Mouse (Mus musculus) neural tube, embryonic 12.5 days (tissue): ENCODE results near the gene Palld. TPM values are rescaled to one million over a fixed set of nuclear protein-coding genes. Genes with fewer than 3 reads are reported as not detected.

Experiments
- ATAC-seq: fragments of 200-750 bp; cut with Nextera tagmentation; 2 replicates; pipeline ENCODE4 v1.8.0; 2017; ENCODE audit warnings: low read depth, mild to moderate bottlenecking, moderate TSS enrichment, moderate library complexity; ENCODE audit not compliant: low FRiP score
- H3K27ac ChIP-seq: fragments of 300-500 bp; sonication (generic); 2 replicates; pipeline ENCODE4 v1.5.1; 2016
- H3K27me3 ChIP-seq: fragments of 300-500 bp; sonication (generic); replicated peaks from 2 replicates; pipeline ENCODE4 v1.6.1; 2016; ENCODE audit warnings: mild to moderate bottlenecking
- H3K36me3 ChIP-seq: fragments of 300-500 bp; sonication (generic); 2 replicates; pipeline ENCODE4 v1.6.1; 2016; ENCODE audit warnings: mild to moderate bottlenecking
- H3K4me1 ChIP-seq: fragments of 300-500 bp; sonication (generic); 2 replicates; pipeline ENCODE4 v1.6.1; 2016
- H3K4me2 ChIP-seq: fragments of 300-500 bp; sonication (generic); replicated peaks from 2 replicates; pipeline ENCODE4 v1.6.1; 2016; ENCODE audit warnings: mild to moderate bottlenecking
- H3K4me3 ChIP-seq: fragments of 300-500 bp; sonication (generic); 2 replicates; pipeline ENCODE4 v1.5.1; 2016
- H3K9ac ChIP-seq: fragments of 300-500 bp; sonication (generic); 2 replicates; pipeline ENCODE4 v1.6.1; 2016; ENCODE audit warnings: mild to moderate bottlenecking
- H3K9me3 ChIP-seq: fragments of 300-500 bp; sonication (generic); 2 replicates; pipeline ENCODE4 v1.6.1; 2016; ENCODE audit warnings: mild to moderate bottlenecking
- WGBS: fragments of 180-500 bp; shearing (Covaris S2); methylation state at CpG from one replicate; pipeline ENCODE4 v1.1.7; 2016; 5-methylcytosine and 5-hydroxymethylcytosine counted together
- polyA plus RNA-seq: library from polyadenylated mRNA; unstranded; fragments of >200 nt; fragmentation: Nextera tagmentation; extraction: Ambion mirVana; gene quantifications from 2 replicates; pipeline ENCODE4 v1.2.1, GENCODE M21; 2016

Gene Palld
- 46.7 and 47.6 TPM in 2 replicates for polyA plus RNA-seq

DNA sequence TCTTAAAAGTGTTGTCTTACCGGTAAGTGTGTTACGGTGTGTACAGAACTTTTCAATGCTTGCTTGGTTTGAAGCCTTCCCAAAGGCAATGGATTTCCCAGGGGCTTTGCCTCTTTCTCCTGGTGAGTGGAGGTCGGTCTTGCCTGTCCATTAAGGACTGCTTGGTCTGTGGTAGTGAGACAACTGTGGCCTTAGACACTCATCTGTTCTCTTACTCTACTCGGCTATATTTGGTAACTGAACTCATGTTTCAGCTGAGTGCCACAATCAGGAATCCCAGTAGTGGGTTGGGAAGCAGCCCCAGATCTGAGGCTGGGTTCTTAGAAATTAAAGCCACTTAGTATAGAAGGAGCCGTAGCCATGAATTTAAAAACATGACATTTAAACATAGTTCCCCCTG lies at the start of gene Palld:
Palld (minus strand) TSS at position 170 of the 400 bp plus-strand sequence.
- 86% methylated on average over 5 of the region's 5 CpGs for WGBS
- Histone ChIP-seq H3K27ac (no peak within 1 kb of the TSS), H3K4me2 (no peak within 1 kb of the TSS), H3K4me1 (no peaks in the 10 kb centered on the region), H3K36me3 (no peaks in the 10 kb centered on the region), H3K4me3 (no peak within 1 kb of the TSS), H3K9me3 (no peaks in the 10 kb centered on the region), H3K27me3 (no peaks in the 10 kb centered on the region), H3K9ac (no peak within 1 kb of the TSS)
- no peak for ATAC-seq

DNA sequence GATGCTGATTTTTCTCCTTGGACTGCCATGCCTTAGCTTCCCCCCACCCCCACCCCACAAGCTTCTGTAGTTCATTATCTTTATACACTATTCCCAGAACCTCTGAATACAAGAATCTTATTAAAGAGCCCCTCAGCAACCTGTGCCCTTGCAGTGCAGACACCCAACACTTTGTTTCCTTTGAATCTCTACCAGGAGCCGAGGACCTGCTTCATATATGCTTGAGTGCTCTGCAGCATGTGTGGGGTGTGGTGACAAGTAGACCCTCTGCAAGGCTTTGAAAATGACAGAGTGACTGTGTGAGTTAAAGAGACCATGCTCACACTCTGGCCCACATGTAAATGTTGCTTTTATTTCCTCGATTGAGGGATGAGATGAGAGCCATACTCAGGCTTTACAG lies 35.1 kb upstream of the Palld start:
- WGBS = 84% methylated on average over 2 of the region's 2 CpGs
- no peaks in the 10 kb centered on the region for H3K36me3 ChIP-seq
- H3K27me3 ChIP-seq = no peaks in the 10 kb centered on the region
- H3K27ac ChIP-seq = no peak overlapping the region
- H3K4me3 ChIP-seq = no peak overlapping the region
- no peaks in the 10 kb centered on the region for H3K9me3 ChIP-seq
- ATAC-seq = no peak
- H3K9ac ChIP-seq = no peak overlapping the region
- H3K4me2 ChIP-seq = no peak overlapping the region
- H3K4me1 ChIP-seq = no peaks in the 10 kb centered on the region

DNA sequence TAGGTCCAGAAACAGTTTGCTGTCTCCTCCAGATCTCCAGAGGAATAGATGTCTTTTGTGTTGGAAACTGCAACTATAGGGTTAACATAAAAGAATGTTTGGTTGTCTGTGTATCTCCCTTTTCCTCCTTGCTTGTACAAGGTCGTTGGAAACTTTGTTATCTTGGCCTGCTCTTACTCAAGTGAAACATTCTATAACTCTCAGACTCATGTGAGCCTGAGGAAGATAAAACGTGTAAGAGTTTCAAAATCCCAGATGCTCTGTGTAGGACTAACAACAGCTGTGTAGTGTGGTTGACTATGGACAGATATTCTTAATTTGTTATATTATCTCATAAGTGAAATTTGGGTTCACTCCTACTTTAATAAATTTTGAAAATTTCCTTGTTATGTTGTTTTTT lies 30.8 kb upstream of the Palld start:
- Histone ChIP-seq H3K9ac (no peak overlapping the region), H3K9me3 (no peaks in the 10 kb centered on the region), H3K4me3 (no peak overlapping the region), H3K27me3 (no peaks in the 10 kb centered on the region), H3K4me1 (no peaks in the 10 kb centered on the region), H3K27ac (no peak overlapping the region), H3K4me2 (no peak overlapping the region), H3K36me3 (no peaks in the 10 kb centered on the region)
- no peak for ATAC-seq
- WGBS = 45% methylated on average over 2 of the region's 2 CpGs

DNA sequence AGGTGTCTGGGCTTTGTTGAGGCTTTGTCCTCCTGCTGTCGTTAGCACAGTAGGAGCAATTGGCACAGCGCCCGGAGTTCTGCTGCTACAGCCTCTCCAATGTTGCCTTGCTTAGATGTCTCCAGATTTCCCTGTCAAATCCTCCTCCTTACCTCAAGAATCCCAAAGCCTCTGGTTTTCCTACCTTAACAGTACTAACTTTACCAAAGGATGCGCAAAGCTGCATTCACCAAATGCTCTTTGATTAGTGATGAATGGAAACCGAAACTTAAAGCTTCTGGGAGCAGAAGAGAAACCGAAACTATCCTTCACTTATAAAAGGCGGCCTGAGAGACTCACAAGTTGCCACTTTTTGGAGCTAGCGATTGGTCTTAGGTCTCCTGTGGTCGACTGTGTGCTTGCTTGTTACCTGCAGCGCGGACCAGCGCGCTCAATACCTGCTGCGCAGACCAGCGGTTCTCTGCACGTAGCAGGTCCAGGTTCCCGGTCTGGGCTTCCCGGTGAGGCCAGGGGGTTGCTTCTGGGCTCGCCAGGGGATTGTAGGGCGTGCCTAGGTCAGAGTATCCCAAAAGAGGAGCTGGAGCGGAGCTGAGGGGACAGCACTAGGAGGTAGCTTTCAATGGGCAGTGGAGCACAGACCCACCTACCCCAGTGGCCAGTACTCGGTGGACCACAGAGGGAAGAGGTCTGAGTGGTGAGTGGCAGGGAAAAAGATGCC lies 25.4 kb upstream of the Palld start, which contains the start of gene Ddx60:
Ddx60 (plus strand) TSS at position 311 of the 718 bp plus-strand sequence.
- no peak within 1 kb of the TSS for H3K27ac ChIP-seq
- no peaks in the 10 kb centered on the region for H3K4me1 ChIP-seq
- H3K9me3 ChIP-seq = no peaks in the 10 kb centered on the region
- H3K27me3 ChIP-seq = no peaks in the 10 kb centered on the region
- peak within 1 kb of the TSS; percentile 79 for H3K4me2 ChIP-seq
- peak; percentile 66; the same call in 1 of the 2 replicates for ATAC-seq
- H3K4me3 ChIP-seq = peak within 1 kb of the TSS; percentile 42
- 12% methylated on average over 22 of the region's 22 CpGs for WGBS
- H3K9ac ChIP-seq = peak within 1 kb of the TSS; percentile 51
- H3K36me3 ChIP-seq = no peaks in the 10 kb centered on the region

DNA sequence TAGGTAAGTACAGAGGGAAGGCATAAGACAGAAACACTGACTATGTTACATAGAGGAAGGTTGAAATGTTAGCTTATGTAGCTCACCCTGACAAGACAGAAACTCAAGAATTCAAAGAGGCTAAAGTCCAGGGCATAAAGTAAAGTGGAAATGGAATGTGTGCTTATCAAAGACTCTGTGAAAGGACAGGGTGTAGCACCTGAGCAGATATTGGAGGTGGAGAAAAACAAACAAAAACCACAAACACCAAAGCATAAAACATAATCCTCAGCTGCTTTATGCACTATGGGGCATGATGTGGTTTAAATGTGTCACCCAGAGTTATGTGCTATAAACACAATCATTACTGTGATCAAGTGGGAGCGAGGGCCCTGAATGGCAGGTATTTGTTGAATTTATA lies 22.0 kb upstream of the Palld start:
- Histone ChIP-seq H3K9ac (no peak overlapping the region), H3K4me2 (no peak overlapping the region), H3K9me3 (no peaks in the 10 kb centered on the region), H3K4me1 (no peaks in the 10 kb centered on the region), H3K36me3 (no peaks in the 10 kb centered on the region), H3K27ac (no peak overlapping the region), H3K27me3 (no peaks in the 10 kb centered on the region), H3K4me3 (no peak overlapping the region)
- no peak for ATAC-seq
- WGBS = 89% methylated on average over 1 of the region's 1 CpGs

GRCm38 (mm10) chr8:61921454-61922054 lies 19.1 kb upstream of the Palld start:
- no peak overlapping the region for H3K4me2 ChIP-seq
- H3K36me3 ChIP-seq = no peaks in the 10 kb centered on the region
- ATAC-seq = no peak
- no peak overlapping the region for H3K27ac ChIP-seq
- H3K27me3 ChIP-seq = no peaks in the 10 kb centered on the region
- H3K9me3 ChIP-seq = no peaks in the 10 kb centered on the region
- no peak overlapping the region for H3K4me3 ChIP-seq
- 83% methylated on average over 10 of the region's 10 CpGs for WGBS
- H3K9ac ChIP-seq = no peak overlapping the region
- H3K4me1 ChIP-seq = no peaks in the 10 kb centered on the region

DNA sequence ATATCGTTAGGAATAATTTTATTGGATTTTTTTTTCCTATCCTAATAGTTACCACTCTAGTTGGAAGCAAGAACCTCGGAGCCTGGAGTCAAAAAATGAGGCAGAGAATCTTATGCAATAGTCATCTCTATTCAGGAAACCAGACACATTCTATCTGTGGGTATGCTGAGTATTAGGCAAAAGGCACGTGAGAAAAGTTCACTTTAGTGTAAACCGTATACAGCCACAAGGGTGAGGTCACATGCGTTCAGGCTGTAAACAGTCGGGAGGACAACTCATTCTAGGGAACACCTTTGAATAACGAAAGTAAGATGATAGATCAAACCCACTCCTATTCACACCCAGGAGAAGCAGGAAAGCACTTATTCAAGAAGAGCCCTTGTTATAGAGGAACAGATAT lies 17.9 kb upstream of the Palld start:
- Histone ChIP-seq H3K36me3 (no peaks in the 10 kb centered on the region), H3K4me2 (no peak overlapping the region), H3K9me3 (no peaks in the 10 kb centered on the region), H3K9ac (no peak overlapping the region), H3K4me1 (no peaks in the 10 kb centered on the region), H3K27me3 (no peaks in the 10 kb centered on the region), H3K27ac (no peak overlapping the region), H3K4me3 (no peak overlapping the region)
- WGBS = 85% methylated on average over 7 of the region's 7 CpGs
- no peak for ATAC-seq

- H3K9ac ChIP-seq = no peak overlapping the region
- no peak overlapping the region for H3K4me2 ChIP-seq
- H3K9me3 ChIP-seq = no peaks in the 10 kb centered on the region
- WGBS = 83% methylated on average over 2 of the region's 2 CpGs
- H3K27me3 ChIP-seq = no peaks in the 10 kb centered on the region
- no peaks in the 10 kb centered on the region for H3K4me1 ChIP-seq
- no peaks in the 10 kb centered on the region for H3K36me3 ChIP-seq
- ATAC-seq = no peak
- H3K4me3 ChIP-seq = no peak overlapping the region
- no peak overlapping the region for H3K27ac ChIP-seq
Measured at GRCm38 (mm10) chr8:61919145-61919788, 16.8 kb upstream of the Palld start.

DNA sequence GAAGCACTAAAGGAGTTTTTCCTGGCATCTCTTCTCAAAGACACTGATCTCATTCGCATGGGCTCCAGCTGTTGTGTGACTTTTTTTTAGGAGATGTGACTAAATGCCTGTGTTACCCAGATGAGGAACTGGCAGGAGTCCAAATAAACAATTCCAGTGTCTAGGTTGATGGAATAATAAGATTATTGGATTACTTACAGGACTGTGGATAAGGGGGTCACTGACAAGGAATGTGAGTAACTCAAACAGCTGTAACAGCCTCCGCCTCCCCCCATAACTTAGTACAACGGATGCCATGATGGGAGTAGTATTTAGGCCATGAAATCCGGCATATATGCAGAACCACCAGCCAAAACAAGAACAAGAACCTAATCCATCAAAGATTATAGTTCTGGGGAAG lies 14.8 kb upstream of the Palld start:
- Histone ChIP-seq H3K4me1 (no peaks in the 10 kb centered on the region), H3K4me3 (no peak overlapping the region), H3K9ac (no peak overlapping the region), H3K36me3 (no peaks in the 10 kb centered on the region), H3K4me2 (no peak overlapping the region), H3K27me3 (no peaks in the 10 kb centered on the region), H3K9me3 (no peaks in the 10 kb centered on the region), H3K27ac (no peak overlapping the region)
- no peak for ATAC-seq
- 91% methylated on average over 4 of the region's 4 CpGs for WGBS

DNA sequence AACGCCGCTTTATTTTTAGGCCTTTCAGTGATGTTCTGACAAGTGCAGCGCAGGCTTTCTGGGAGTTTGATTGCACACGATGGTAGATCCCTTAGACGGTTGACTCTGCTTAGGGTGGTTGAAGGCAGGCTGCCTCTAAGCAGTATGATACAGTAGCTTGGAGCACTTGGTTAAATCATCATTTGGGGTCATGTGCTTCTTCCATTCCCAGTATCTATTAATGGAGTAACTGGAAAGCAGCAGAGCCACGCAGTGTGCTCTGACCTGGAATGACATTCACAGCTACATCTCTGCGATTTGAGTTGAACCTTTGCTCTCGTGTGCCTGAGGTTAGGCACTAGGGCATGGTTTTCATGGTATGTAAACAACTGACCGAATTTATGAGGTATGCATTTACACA lies 11.5 kb upstream of the Palld start:
- Histone ChIP-seq H3K9ac (no peak overlapping the region), H3K36me3 (no peaks in the 10 kb centered on the region), H3K4me3 (no peak overlapping the region), H3K27ac (no peak overlapping the region), H3K27me3 (no peaks in the 10 kb centered on the region), H3K4me1 (no peaks in the 10 kb centered on the region), H3K9me3 (no peaks in the 10 kb centered on the region), H3K4me2 (no peak overlapping the region)
- WGBS = 88% methylated on average over 9 of the region's 9 CpGs
- ATAC-seq = no peak

DNA sequence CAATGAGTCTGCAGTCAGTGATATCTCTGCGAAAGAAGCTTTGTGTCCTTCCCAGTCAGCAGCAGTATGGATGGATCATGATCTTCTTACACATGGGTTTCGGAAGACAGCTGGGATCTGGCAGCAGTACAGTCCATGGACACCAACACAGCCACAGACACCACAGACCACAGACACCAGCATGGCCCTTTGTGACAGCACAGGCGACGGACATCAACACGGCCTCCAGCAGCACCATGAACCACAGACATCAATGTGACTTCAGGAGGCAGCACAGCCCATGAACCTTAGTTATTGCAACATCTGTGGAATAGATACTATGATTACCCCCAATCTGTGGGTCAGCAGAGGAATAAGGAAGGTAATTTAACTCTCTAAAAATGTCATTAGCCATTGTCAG lies 10.3 kb upstream of the Palld start:
- H3K9ac ChIP-seq = no peak overlapping the region
- H3K4me2 ChIP-seq = no peak overlapping the region
- no peaks in the 10 kb centered on the region for H3K4me1 ChIP-seq
- ATAC-seq = no peak
- H3K9me3 ChIP-seq = no peaks in the 10 kb centered on the region
- H3K27ac ChIP-seq = no peak overlapping the region
- WGBS = 93% methylated on average over 5 of the region's 5 CpGs
- H3K27me3 ChIP-seq = no peaks in the 10 kb centered on the region
- no peak overlapping the region for H3K4me3 ChIP-seq
- H3K36me3 ChIP-seq = no peaks in the 10 kb centered on the region

DNA sequence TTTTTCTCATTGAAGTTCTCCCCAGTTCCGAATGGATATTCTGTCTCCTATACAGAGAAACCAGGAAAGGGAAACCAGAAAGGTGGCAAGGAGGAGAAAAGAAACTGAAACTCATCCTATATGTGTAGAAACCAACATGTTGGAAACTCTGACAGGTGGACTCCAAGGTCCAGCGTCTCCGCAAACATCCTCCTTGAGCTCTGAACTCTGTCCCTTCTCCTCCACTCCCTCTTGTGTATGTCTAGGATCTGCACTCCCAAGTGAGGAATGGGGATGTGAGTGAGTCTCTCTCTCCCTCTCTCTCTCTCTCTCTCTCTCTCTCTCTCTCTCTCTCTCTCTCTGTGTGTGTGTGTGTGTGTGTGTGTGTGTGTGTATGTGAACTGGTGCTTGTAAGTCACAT lies 6.8 kb upstream of the Palld start:
- no peaks in the 10 kb centered on the region for H3K27me3 ChIP-seq
- WGBS = 88% methylated on average over 3 of the region's 3 CpGs
- H3K9me3 ChIP-seq = no peaks in the 10 kb centered on the region
- no peak overlapping the region for H3K27ac ChIP-seq
- H3K9ac ChIP-seq = no peak overlapping the region
- ATAC-seq = no peak
- H3K4me1 ChIP-seq = no peaks in the 10 kb centered on the region
- no peaks in the 10 kb centered on the region for H3K36me3 ChIP-seq
- H3K4me2 ChIP-seq = no peak overlapping the region
- no peak overlapping the region for H3K4me3 ChIP-seq
